8 mouse cellular contexts compared by ENCODE assay signal in the genomic region with DNA sequence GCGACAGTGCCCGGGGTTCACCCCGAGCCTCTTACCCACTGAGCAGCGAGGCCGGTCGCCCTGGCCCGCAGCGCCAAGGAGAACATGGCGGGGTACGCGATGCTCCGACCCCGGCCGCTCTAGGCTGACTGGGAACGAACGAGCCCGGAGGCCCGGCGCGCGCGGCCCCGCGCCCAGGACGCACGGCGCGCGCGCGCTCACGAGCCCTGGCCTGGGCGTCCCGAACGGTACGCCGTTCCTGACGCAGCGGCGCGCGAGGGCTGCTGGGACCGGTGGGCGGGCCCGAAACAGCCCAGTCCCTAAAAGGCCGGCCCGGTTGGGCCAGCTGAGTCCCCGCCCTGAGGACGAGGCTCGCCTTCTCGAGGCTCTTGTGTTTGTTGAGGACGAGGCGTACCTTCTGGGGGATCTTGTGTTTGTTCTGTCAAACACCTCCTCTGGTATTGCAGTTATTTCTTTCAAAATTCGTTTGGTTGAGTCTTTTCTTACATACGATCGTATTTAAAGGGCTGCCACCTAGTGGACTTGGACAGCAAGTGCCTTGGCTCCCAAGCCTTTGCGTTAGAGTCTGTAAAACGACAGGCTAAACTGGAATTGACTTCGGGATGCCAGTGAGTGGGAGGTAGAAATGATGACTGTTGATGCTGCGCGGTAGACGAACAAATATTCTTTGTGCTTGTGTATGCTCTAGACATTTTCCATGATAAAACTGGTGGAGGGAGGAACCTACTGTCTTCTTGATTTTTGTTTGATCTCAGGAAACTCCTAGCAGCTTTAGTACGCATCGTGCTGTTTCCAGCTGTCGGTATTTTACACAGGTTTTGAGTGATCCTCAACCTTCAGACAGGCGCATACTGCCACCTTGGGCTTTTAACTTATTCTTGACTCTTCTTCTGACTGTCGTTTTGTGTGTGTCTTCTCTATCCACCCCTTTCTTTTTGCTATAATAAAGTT. TPM values are rescaled to one million over a fixed set of nuclear protein-coding genes. Genes with fewer than 3 reads are reported as not detected.
DNase-seq lines count a peak whose midpoint lies in the region; ATAC-seq lines count a peak whose summit lies in the region.

Gene Ndufv2, minus strand, starts transcription at position 180 of the 951 bp plus-strand sequence.

- H3K4me2 ChIP-seq in hindbrain, embryonic 16.5 days (ENCODE audit: low read length), result peak within 1 kb of the TSS; percentile 77

- peak within 1 kb of the TSS; percentile 94 for H3K27ac ChIP-seq in hindbrain, embryonic 16.5 days (ENCODE audit: low read depth, low read length)
- H3K27ac ChIP-seq in macrophage, result peak within 1 kb of the TSS; percentile 62

- H3K27me3 ChIP-seq in hindbrain, embryonic 16.5 days (replicated peaks; ENCODE audit: control insufficient read depth, insufficient read depth, low read length), result no peaks in the 10 kb centered on the region

- WGBS in hindbrain, embryonic 16.5 days, result under 1% methylated on average over 40 of the region's 67 CpGs
- WGBS in macrophage (ENCODE audit: missing documents), result under 1% methylated on average over 49 of the region's 67 CpGs

- H3K36me3 ChIP-seq in hindbrain, embryonic 16.5 days (ENCODE audit: control insufficient read depth, insufficient read depth, low read length), result no peaks in the 10 kb centered on the region
- H3K36me3 ChIP-seq in macrophage (ENCODE audit: inconsistent target), result no peaks in the 10 kb centered on the region

- H3K4me3 ChIP-seq in hindbrain, embryonic 16.5 days (ENCODE audit: low read length), result peak within 1 kb of the TSS; percentile 73
- H3K4me3 ChIP-seq in macrophage (ENCODE audit: inconsistent target), result peak within 1 kb of the TSS; percentile 81

- no peaks in the 10 kb centered on the region for H3K9me3 ChIP-seq in hindbrain, embryonic 16.5 days (ENCODE audit: control insufficient read depth, low read length)

- H3K9ac ChIP-seq in hindbrain, embryonic 16.5 days (ENCODE audit: low read depth, low read length), result peak within 1 kb of the TSS; percentile 93

- H3K4me1 ChIP-seq in hindbrain, embryonic 16.5 days (ENCODE audit: control insufficient read depth, insufficient read depth, low read depth, low read length), result peaks cover 14% of the 10 kb centered on the region

- peak; percentile 99 for ATAC-seq in hindbrain, embryonic 16.5 days

- DNase-seq in WW6 (ENCODE audit: low read depth, low spot score), result peak; percentile 89
- peak; percentile 89 to 94 for DNase-seq in cerebellum, postnatal 36 days
- peak; percentile 91 for DNase-seq in gastrocnemius, adult 18-20 months (ENCODE audit: low spot score)
- DNase-seq in left cerebral cortex, adult 18-20 months (ENCODE audit: low spot score in 2 of 2), result peak; percentile 87 to 94
- DNase-seq in right cerebral cortex, postnatal 10 days (ENCODE audit: low spot score in 2 of 2), result peak; percentile 94 to 95
- peak; percentile 83 for DNase-seq in urinary bladder, postnatal 25 days (ENCODE audit: low spot score)

- peaks cover 44% of the 10 kb centered on the region for H3K79me2 ChIP-seq in macrophage (ENCODE audit: inconsistent target)

RNA-seq across cellular contexts. Expression of gene Ndufv2, which starts in this region (rescaled TPM):
- 100 to 1,000 TPM; 702 to 718 TPM for total RNA-seq in gastrocnemius, adult 18-20 months (2021)
- polyA plus RNA-seq in hindbrain, embryonic 16.5 days (2015; fragmentation: Nextera tagmentation; extraction: Ambion mirVana), result 392 and 420 TPM in 2 replicates
- 100 to 1,000 TPM; 229 to 241 TPM for total RNA-seq in left cerebral cortex, adult 18-20 months (2021)
- total RNA-seq in macrophage (2018; cell fraction: chromatin; rRNA removed), result 10 to 100 TPM in 22 of 26 experiments, 1 to 10 TPM in 4; 3.7 to 47.8 (median 26.8) TPM
- 100 to 1,000 TPM in 4 of 26 experiments, 10 to 100 TPM in 22; 65.9 to 109 (median 87.0) TPM for total RNA-seq in macrophage (2018; cell fraction: cytosol; rRNA removed)
- 10 to 100 TPM in 25 of 26 experiments, 1 to 10 TPM in 1; 9.5 to 69.2 (median 27.0) TPM for total RNA-seq in macrophage (2018; cell fraction: nucleus; rRNA removed)
- polyA plus RNA-seq in macrophage (2018), result 79.4 to 113 TPM (median 93.9 TPM) in 3 replicates

Comparison
In these comparisons a context has a peak if more than half of its experiments do, and no peak if none do; other contexts are left out.
1. Peak in every context shown above with its lines: DNase-seq, ATAC-seq, H3K4me3 ChIP-seq and H3K27ac ChIP-seq.